Mouse (Mus musculus) heart, embryonic 10.5 days (tissue): ENCODE data around the gene Bbip1. TPM values are rescaled to one million over a fixed set of nuclear protein-coding genes. Genes with fewer than 3 reads are reported as not detected.
A peak's percentile ranks its signal among the peaks of the same experiment; 100 is the strongest.
"Not testable (repeated sequence)": the region's sequence is repeated elsewhere in the genome, so short reads cannot be mapped to it uniquely, and the experiment has no call there.

Experiments used
- DNase-seq: peaks from one replicate; pipeline ENCODE4 v3.0.0-alpha.2; 2017; ENCODE audit warnings: low spot score
- H3K27ac ChIP-seq: fragments of 300-500 bp; sonication (generic); 2 replicates; pipeline ENCODE4 v1.5.1; 2016; ENCODE audit warnings: mild to moderate bottlenecking
- H3K27me3 ChIP-seq: fragments of 300-500 bp; sonication (generic); 2 replicates; pipeline ENCODE4 v1.6.1; 2016; ENCODE audit warnings: mild to moderate bottlenecking; ENCODE audit not compliant: poor library complexity, insufficient read depth, severe bottlenecking
- H3K36me3 ChIP-seq: fragments of 300-500 bp; sonication (generic); 2 replicates; pipeline ENCODE4 v1.6.1; 2016; ENCODE audit warnings: mild to moderate bottlenecking, moderate library complexity
- H3K4me1 ChIP-seq: fragments of 300-500 bp; sonication (generic); 2 replicates; pipeline ENCODE4 v1.6.1; 2016; ENCODE audit warnings: mild to moderate bottlenecking
- H3K4me3 ChIP-seq: fragments of 300-500 bp; sonication (generic); 2 replicates; pipeline ENCODE4 v1.5.1; 2016; ENCODE audit warnings: mild to moderate bottlenecking, moderate library complexity
- H3K9me3 ChIP-seq: fragments of 300-500 bp; sonication (generic); 2 replicates; pipeline ENCODE4 v1.6.1; 2016; ENCODE audit warnings: mild to moderate bottlenecking, moderate library complexity
- WGBS: fragments of 180-500 bp; shearing (Covaris S2); methylation state at CpG from one replicate; pipeline ENCODE4 v1.1.7; 2016; 5-methylcytosine and 5-hydroxymethylcytosine counted together
- polyA plus RNA-seq: library from polyadenylated mRNA; unstranded; fragments of >200 nt; fragmentation: Nextera tagmentation; extraction: Ambion mirVana; gene quantifications from 2 replicates; pipeline ENCODE4 v1.2.1, GENCODE M21; 2016

Bbip1 gene
- polyA plus RNA-seq: 63.5 and 69.3 TPM in 2 replicates

GRCm38 (mm10) chr19:53943802-53944785, at the start of gene Bbip1, which contains the start of gene Shoc2:
Gene Bbip1 (minus strand): TSS chr19:53944627.
Gene Shoc2 (plus strand): TSS chr19:53944306.
- Histone ChIP-seq H3K27ac (peak within 1 kb of the TSS; percentile 98), H3K27me3 (no peaks in the 10 kb centered on the region), H3K4me3 (peak within 1 kb of the TSS; percentile 96), H3K36me3 (no peaks in the 10 kb centered on the region), H3K4me1 (peaks cover 10% of the 10 kb centered on the region; the same call in 1 of the 2 replicates), H3K9me3 (no peaks in the 10 kb centered on the region)
- DNase-seq: peak; percentile 100
- 0% methylated on average over 62 of the region's 62 CpGs for WGBS

GRCm38 (mm10) chr19:53993860-53994259, 49.4 kb upstream of the Bbip1 start:
- no peaks in the 10 kb centered on the region for H3K4me1 ChIP-seq
- H3K4me3 ChIP-seq: no peak overlapping the region
- H3K9me3 ChIP-seq: no peaks in the 10 kb centered on the region
- no peaks in the 10 kb centered on the region for H3K27me3 ChIP-seq
- WGBS: 79% methylated on average over 3 of the region's 3 CpGs
- no peak overlapping the region for H3K27ac ChIP-seq
- no peak for DNase-seq
- H3K36me3 ChIP-seq: peaks cover 10% of the 10 kb centered on the region

- Histone ChIP-seq H3K36me3 (peaks cover 24% of the 10 kb centered on the region), H3K4me3 (no peak overlapping the region), H3K9me3 (no peaks in the 10 kb centered on the region), H3K4me1 (no peaks in the 10 kb centered on the region), H3K27me3 (no peaks in the 10 kb centered on the region), H3K27ac (no peak overlapping the region)
- WGBS: 88% methylated on average over 2 of the region's 2 CpGs
- DNase-seq: no peak
Observed at GRCm38 (mm10) chr19:53990538-53990937, 46.1 kb upstream of the Bbip1 start.

GRCm38 (mm10) chr19:53984628-53985027, 40.2 kb upstream of the Bbip1 start:
- Histone ChIP-seq H3K36me3 (peaks cover 18% of the 10 kb centered on the region), H3K4me1 (peaks cover 7% of the 10 kb centered on the region; the same call in 1 of the 2 replicates), H3K4me3 (no peak overlapping the region), H3K27me3 (no peaks in the 10 kb centered on the region), H3K9me3 (no peaks in the 10 kb centered on the region), H3K27ac (no peak overlapping the region)
- no peak for DNase-seq
- WGBS: 96% methylated on average over 3 of the region's 3 CpGs

- no peaks in the 10 kb centered on the region for H3K9me3 ChIP-seq
- H3K27me3 ChIP-seq: no peaks in the 10 kb centered on the region
- H3K4me3 ChIP-seq: no peak overlapping the region
- H3K36me3 ChIP-seq: peaks cover 14% of the 10 kb centered on the region
- 91% methylated on average over 1 of the region's 1 CpGs for WGBS
- H3K27ac ChIP-seq: no peak overlapping the region
- DNase-seq: no peak
- H3K4me1 ChIP-seq: peaks cover 7% of the 10 kb centered on the region; the same call in 1 of the 2 replicates
Observed at GRCm38 (mm10) chr19:53983336-53983735, 38.9 kb upstream of the Bbip1 start.

GRCm38 (mm10) chr19:53982041-53982440, 37.6 kb upstream of the Bbip1 start:
- Histone ChIP-seq H3K27ac (no peak overlapping the region), H3K4me1 (peaks cover 7% of the 10 kb centered on the region; the same call in 1 of the 2 replicates), H3K36me3 (peaks cover 5% of the 10 kb centered on the region; the same call in 1 of the 2 replicates), H3K9me3 (no peaks in the 10 kb centered on the region), H3K4me3 (no peak overlapping the region), H3K27me3 (no peaks in the 10 kb centered on the region)
- 42% methylated on average over 3 of the region's 3 CpGs for WGBS
- DNase-seq: no peak

GRCm38 (mm10) chr19:53973656-53974055, 29.2 kb upstream of the Bbip1 start:
- DNase-seq: no peak
- 0 out of 2 replicates have a peak, but pooled peaks cover 3% of the 10 kb centered on the region for H3K4me1 ChIP-seq
- H3K9me3 ChIP-seq: no peaks in the 10 kb centered on the region
- no peaks in the 10 kb centered on the region for H3K27me3 ChIP-seq
- peaks cover 9% of the 10 kb centered on the region; the same call in 1 of the 2 replicates for H3K36me3 ChIP-seq
- no peak overlapping the region for H3K27ac ChIP-seq
- no peak overlapping the region for H3K4me3 ChIP-seq
- WGBS: 77% methylated on average over 1 of the region's 1 CpGs

GRCm38 (mm10) chr19:53971938-53972337, 27.5 kb upstream of the Bbip1 start:
- WGBS: 67% methylated on average over 7 of the region's 7 CpGs
- Histone ChIP-seq H3K27ac (no peak overlapping the region), H3K27me3 (no peaks in the 10 kb centered on the region), H3K36me3 (peaks cover 6% of the 10 kb centered on the region; the same call in 1 of the 2 replicates), H3K4me3 (no peak overlapping the region), H3K9me3 (no peaks in the 10 kb centered on the region), H3K4me1 (0 out of 2 replicates have a peak, but pooled peaks cover 3% of the 10 kb centered on the region)
- no peak for DNase-seq

- H3K36me3 ChIP-seq: no peaks in the 10 kb centered on the region
- 83% methylated on average over 3 of the region's 3 CpGs for WGBS
- DNase-seq: no peak
- 0 out of 2 replicates have a peak, but pooled peaks cover 3% of the 10 kb centered on the region for H3K4me1 ChIP-seq
- H3K4me3 ChIP-seq: no peak overlapping the region
- no peak overlapping the region for H3K27ac ChIP-seq
- no peaks in the 10 kb centered on the region for H3K9me3 ChIP-seq
- H3K27me3 ChIP-seq: no peaks in the 10 kb centered on the region
Observed at GRCm38 (mm10) chr19:53969226-53969625, 24.8 kb upstream of the Bbip1 start.

- Histone ChIP-seq H3K27ac (no peak overlapping the region), H3K9me3 (no peaks in the 10 kb centered on the region), H3K4me1 (no peaks in the 10 kb centered on the region), H3K4me3 (no peak overlapping the region), H3K36me3 (0 out of 2 replicates have a peak, but pooled peaks cover 3% of the 10 kb centered on the region), H3K27me3 (no peaks in the 10 kb centered on the region)
- DNase-seq: no peak
- 86% methylated on average over 10 of the region's 10 CpGs for WGBS
Observed at GRCm38 (mm10) chr19:53964910-53965633, 20.6 kb upstream of the Bbip1 start.

- H3K4me1 ChIP-seq, H3K27me3 ChIP-seq, H3K36me3 ChIP-seq, H3K9me3 ChIP-seq, H3K27ac ChIP-seq, H3K4me3 ChIP-seq, DNase-seq: not testable (repeated sequence)
- 93% methylated on average over 3 of the region's 3 CpGs for WGBS
Observed at GRCm38 (mm10) chr19:53964347-53964746, 19.9 kb upstream of the Bbip1 start.

- WGBS: 87% methylated on average over 4 of the region's 4 CpGs
- no peak overlapping the region for H3K4me3 ChIP-seq
- H3K27ac ChIP-seq: no peak overlapping the region
- DNase-seq: no peak
- 0 out of 2 replicates have a peak, but pooled peaks cover 3% of the 10 kb centered on the region for H3K36me3 ChIP-seq
- H3K4me1 ChIP-seq: no peaks in the 10 kb centered on the region
- H3K27me3 ChIP-seq: no peaks in the 10 kb centered on the region
- H3K9me3 ChIP-seq: no peaks in the 10 kb centered on the region
Observed at GRCm38 (mm10) chr19:53962511-53962910, 18.1 kb upstream of the Bbip1 start.
